In genomic region chr7:125783206-125783605, GRCm38 (mm10) we compare ENCODE assay signal across 10 mouse cellular contexts.
DNase-seq lines count a peak whose midpoint lies in the region; ATAC-seq and TF ChIP-seq lines count a peak whose summit lies in the region.
"Had no signal": no experiment of that assay in that cellular context is flagged by ENCODE, and none has a peak within 500 bp of the region (broad histone marks: within the 10 kb centered on the region; RNA-seq: fewer than 3 reads in every experiment).

No protein-coding gene starts in this region.

- DNase-seq in hindbrain, postnatal 0 days (ENCODE audit: low spot score) = no peak
- DNase-seq in hindbrain, embryonic 14.5 days (ENCODE audit: low spot score) = no peak
- DNase-seq in 3T3-L1 (ENCODE audit: low read depth, low spot score) (peak; percentile 18), ES-E14 (ENCODE audit: low read depth, low spot score) (peak; percentile 33)
- peak; percentile 40 for DNase-seq in limb, embryonic 10.5 days (ENCODE audit: low spot score)
- no peak for DNase-seq in cerebellum, adult 2 months
- no peak for DNase-seq in left cerebral cortex, postnatal 14 days (ENCODE audit: low spot score in 2 of 2)
- DNase-seq: cerebellum, postnatal 10 days had no signal

- H3K27me3 ChIP-seq in hindbrain, postnatal 0 days (ENCODE audit: insufficient read depth, low read length) = no peaks in the 10 kb centered on the region
- H3K27me3 ChIP-seq in hindbrain, embryonic 14.5 days (ENCODE audit: control insufficient read depth, insufficient read depth, low read length) = no peaks in the 10 kb centered on the region
- no peaks in the 10 kb centered on the region for H3K27me3 ChIP-seq in limb, embryonic 10.5 days (ENCODE audit: low read depth, poor library complexity, severe bottlenecking)
- H3K27me3 ChIP-seq in cerebellum, adult 2 months (ENCODE audit: control insufficient read depth, insufficient read depth, low read length) = no peaks in the 10 kb centered on the region

- H3K27ac ChIP-seq in hindbrain, postnatal 0 days = no peak overlapping the region
- no peak overlapping the region for H3K27ac ChIP-seq in hindbrain, embryonic 14.5 days
- H3K27ac ChIP-seq in ES-E14 (ENCODE audit: insufficient read depth, low read depth, low read length, poor library complexity, severe bottlenecking) = no peak overlapping the region
- no peak overlapping the region for H3K27ac ChIP-seq in limb, embryonic 10.5 days
- no peak overlapping the region for H3K27ac ChIP-seq in cerebellum, adult 2 months (ENCODE audit: insufficient read depth, low read length)
- H3K27ac ChIP-seq: forebrain, embryonic 10.5 days had no signal

- H3K9me3 ChIP-seq in hindbrain, postnatal 0 days (ENCODE audit: low read length) = no peaks in the 10 kb centered on the region
- no peaks in the 10 kb centered on the region for H3K9me3 ChIP-seq in hindbrain, embryonic 14.5 days (ENCODE audit: control insufficient read depth, low read length)
- no peaks in the 10 kb centered on the region for H3K9me3 ChIP-seq in ES-E14 (ENCODE audit: control insufficient read depth, insufficient read depth, low read depth, low read length)
- no peaks in the 10 kb centered on the region for H3K9me3 ChIP-seq in limb, embryonic 10.5 days (replicated peaks)
- H3K9me3 ChIP-seq: forebrain, embryonic 10.5 days had no signal

- no peak overlapping the region for H3K9ac ChIP-seq in hindbrain, postnatal 0 days (replicated peaks; ENCODE audit: low read length)
- no peak overlapping the region for H3K9ac ChIP-seq in hindbrain, embryonic 14.5 days
- no peak overlapping the region for H3K9ac ChIP-seq in ES-E14 (ENCODE audit: insufficient read depth, low read depth, low read length, poor library complexity, severe bottlenecking)

- in situ Hi-C loops in ES-E14 (cut with MboI; ENCODE audit: low sequenced_read_pairs in 2 of 2, unreplicated experiment in 2 of 2) = no loop called here

- no peak for TF ChIP-seq POLR2A in cerebellum, adult 2 months (IDR thresholded peaks at IDR 0.05; ENCODE audit: borderline replicate concordance, insufficient read depth, low read length)

- 89% methylated on average over 1 of the region's 1 CpGs for WGBS in hindbrain, postnatal 0 days
- WGBS in hindbrain, embryonic 14.5 days = 74% methylated on average over 1 of the region's 1 CpGs
- 83% methylated on average over 1 of the region's 1 CpGs for WGBS in limb, embryonic 10.5 days
- 94% methylated on average over 1 of the region's 1 CpGs for WGBS in cerebellum, adult 2 months

- H3K4me3 ChIP-seq in hindbrain, postnatal 0 days (ENCODE audit: low read length) = no peak overlapping the region
- H3K4me3 ChIP-seq in hindbrain, embryonic 14.5 days (replicated peaks; ENCODE audit: low read length) = no peak overlapping the region
- no peak overlapping the region for H3K4me3 ChIP-seq in ES-E14 (ENCODE audit: insufficient read depth in 1 of 2, low read depth in 1 of 2, low read length in 2 of 2, poor library complexity in 1 of 2, severe bottlenecking in 1 of 2)
- no peak overlapping the region for H3K4me3 ChIP-seq in limb, embryonic 10.5 days
- H3K4me3 ChIP-seq in cerebellum, adult 2 months (replicated peaks; ENCODE audit: insufficient read depth, low read depth, low read length) = no peak overlapping the region
- H3K4me3 ChIP-seq: forebrain, embryonic 10.5 days had no signal

- intact Hi-C loops in left cerebral cortex, postnatal 14 days (cut with DNase I) = no loop called here

- no peak overlapping the region for H3K4me2 ChIP-seq in hindbrain, postnatal 0 days (ENCODE audit: low read depth, low read length)
- no peak overlapping the region for H3K4me2 ChIP-seq in hindbrain, embryonic 14.5 days (replicated peaks)

- TF ChIP-seq CTCF in hindbrain, postnatal 0 days (IDR thresholded peaks at IDR 0.05; ENCODE audit: low read depth) = peak; percentile 46
- no peak for TF ChIP-seq CTCF in cerebellum, adult 2 months (IDR thresholded peaks at IDR 0.05; ENCODE audit: borderline replicate concordance, insufficient read depth, low read depth, low read length)

- H3K36me3 ChIP-seq in hindbrain, postnatal 0 days (ENCODE audit: insufficient read depth, low read length) = no peaks in the 10 kb centered on the region
- no peaks in the 10 kb centered on the region for H3K36me3 ChIP-seq in hindbrain, embryonic 14.5 days (replicated peaks; ENCODE audit: control insufficient read depth, insufficient read depth)
- no peaks in the 10 kb centered on the region for H3K36me3 ChIP-seq in ES-E14 (ENCODE audit: control insufficient read depth, insufficient read depth, low read length, poor library complexity, severe bottlenecking)
- peaks cover 7% of the 10 kb centered on the region; the same call in 1 of the 2 replicates for H3K36me3 ChIP-seq in limb, embryonic 10.5 days
- H3K36me3 ChIP-seq: forebrain, embryonic 10.5 days had no signal

- no peak for ATAC-seq in hindbrain, postnatal 0 days
- ATAC-seq in hindbrain, embryonic 14.5 days (ENCODE audit: low FRiP score) = no peak
- ATAC-seq in granulocyte monocyte progenitor cell, adult 5-6 weeks (replicated peaks; ENCODE audit: poor library complexity, severe bottlenecking) = no peak; the same call in 1 of the 2 replicates

- H3K4me1 ChIP-seq in hindbrain, postnatal 0 days (ENCODE audit: insufficient read depth, low read length) = no peaks in the 10 kb centered on the region
- H3K4me1 ChIP-seq in hindbrain, embryonic 14.5 days (replicated peaks; ENCODE audit: control insufficient read depth, insufficient read depth, low read length) = no peaks in the 10 kb centered on the region
- no peaks in the 10 kb centered on the region for H3K4me1 ChIP-seq in ES-E14 (ENCODE audit: control insufficient read depth in 2 of 2, insufficient read depth in 2 of 2, low read length in 2 of 2, poor library complexity in 1 of 2)
- H3K4me1 ChIP-seq in limb, embryonic 10.5 days = peaks cover 5% of the 10 kb centered on the region; the same call in 1 of the 2 replicates
- no peaks in the 10 kb centered on the region for H3K4me1 ChIP-seq in cerebellum, adult 2 months (ENCODE audit: control insufficient read depth, insufficient read depth, low read length)
- H3K4me1 ChIP-seq: forebrain, embryonic 10.5 days had no signal

TF ChIP-seq in ES-E14, 5 proteins besides CTCF, POLR2A, EP300 and RAD21:
- TF ChIP-seq CHD2 (IDR thresholded peaks at IDR 0.05; ENCODE audit: low read depth, low read length) (no peak), HCFC1 (IDR thresholded peaks at IDR 0.05; ENCODE audit: borderline replicate concordance, insufficient read depth, low read length) (no peak), ZNF384 (IDR thresholded peaks at IDR 0.05; ENCODE audit: low read depth, low read length) (no peak), ZC3H11A (IDR thresholded peaks at IDR 0.05; ENCODE audit: borderline replicate concordance, low read depth, low read length) (peak; percentile 67; the same call in 1 of the 2 replicates)

Comparison
In these comparisons a context has a peak if more than half of its experiments do, and no peak if none do; other contexts are left out.
1. DNase-seq: peak in 3T3-L1 (single experiment), ES-E14 (single experiment) and limb, embryonic 10.5 days (single experiment); none in hindbrain, postnatal 0 days (single experiment), hindbrain, embryonic 14.5 days (single experiment), cerebellum, adult 2 months (0 of 2) and left cerebral cortex, postnatal 14 days (0 of 2).